ENCODE assay signal across 8 mouse cellular contexts in genomic region chr10:20031936-20032335, GRCm38 (mm10).
DNase-seq lines count a peak whose midpoint lies in the region; ATAC-seq and TF ChIP-seq lines count a peak whose summit lies in the region.

No protein-coding gene starts in this region.

- 59% methylated on average over 2 of the region's 2 CpGs for WGBS in hindbrain, postnatal 0 days
- 58% methylated on average over 2 of the region's 2 CpGs for WGBS in hindbrain, embryonic 16.5 days
- WGBS in forebrain, embryonic 11.5 days, result 88% methylated on average over 2 of the region's 2 CpGs

- TF ChIP-seq CTCF in hindbrain, postnatal 0 days (IDR thresholded peaks at IDR 0.05; ENCODE audit: low read depth), result no peak

- no peak overlapping the region for H3K4me2 ChIP-seq in hindbrain, postnatal 0 days (ENCODE audit: low read depth, low read length)
- H3K4me2 ChIP-seq in hindbrain, embryonic 16.5 days (ENCODE audit: low read length), result no peak overlapping the region
- no peak overlapping the region for H3K4me2 ChIP-seq in forebrain, embryonic 11.5 days (ENCODE audit: low read depth, low read length, severe bottlenecking)

- H3K27me3 ChIP-seq in hindbrain, postnatal 0 days (ENCODE audit: insufficient read depth, low read length), result no peaks in the 10 kb centered on the region
- H3K27me3 ChIP-seq in hindbrain, embryonic 16.5 days (replicated peaks; ENCODE audit: control insufficient read depth, insufficient read depth, low read length), result no peaks in the 10 kb centered on the region
- H3K27me3 ChIP-seq in forebrain, embryonic 11.5 days (ENCODE audit: control insufficient read depth, insufficient read depth, low read length), result no peaks in the 10 kb centered on the region

- no peak overlapping the region for H3K27ac ChIP-seq in hindbrain, postnatal 0 days
- H3K27ac ChIP-seq in hindbrain, embryonic 16.5 days (ENCODE audit: low read depth, low read length), result no peak overlapping the region
- no peak overlapping the region for H3K27ac ChIP-seq in forebrain, embryonic 11.5 days (ENCODE audit: low read depth, low read length)

- no peaks in the 10 kb centered on the region for H3K36me3 ChIP-seq in hindbrain, postnatal 0 days (ENCODE audit: insufficient read depth, low read length)
- H3K36me3 ChIP-seq in hindbrain, embryonic 16.5 days (ENCODE audit: control insufficient read depth, insufficient read depth, low read length), result no peaks in the 10 kb centered on the region
- H3K36me3 ChIP-seq in forebrain, embryonic 11.5 days (ENCODE audit: control insufficient read depth, insufficient read depth, low read length), result no peaks in the 10 kb centered on the region

- H3K9me3 ChIP-seq in hindbrain, postnatal 0 days (ENCODE audit: low read length), result no peaks in the 10 kb centered on the region
- H3K9me3 ChIP-seq in hindbrain, embryonic 16.5 days (ENCODE audit: control insufficient read depth, low read length), result no peaks in the 10 kb centered on the region
- H3K9me3 ChIP-seq in forebrain, embryonic 11.5 days (ENCODE audit: control insufficient read depth, low read length), result no peaks in the 10 kb centered on the region

- no peak for ATAC-seq in hindbrain, postnatal 0 days
- no peak for ATAC-seq in hindbrain, embryonic 16.5 days
- no peak for ATAC-seq in forebrain, embryonic 11.5 days (replicated peaks; ENCODE audit: low FRiP score)

- intact Hi-C loops in gastrocnemius, postnatal 14 days (cut with DNase I; ENCODE audit: low total_unique reads), result no loop called here

- DNase-seq in hindbrain, postnatal 0 days (ENCODE audit: low spot score), result peak; percentile 51
- DNase-seq in adrenal gland, adult 8-10 months, result peak; percentile 49
- peak; percentile 72 for DNase-seq in gastrocnemius, postnatal 14 days
- peak; percentile 96 to 97 for DNase-seq in kidney, postnatal 25 days
- DNase-seq in right cerebral cortex, postnatal 25 days, result peak; percentile 19
- DNase-seq in embryo, embryonic 10 days (ENCODE audit: low spot score), result no peak
- no peak for DNase-seq in forebrain, embryonic 11.5 days (ENCODE audit: low spot score)

- no peaks in the 10 kb centered on the region for H3K4me1 ChIP-seq in hindbrain, postnatal 0 days (ENCODE audit: insufficient read depth, low read length)
- H3K4me1 ChIP-seq in hindbrain, embryonic 16.5 days (ENCODE audit: control insufficient read depth, insufficient read depth, low read depth, low read length), result no peaks in the 10 kb centered on the region
- H3K4me1 ChIP-seq in forebrain, embryonic 11.5 days (replicated peaks; ENCODE audit: control insufficient read depth, insufficient read depth, low read length), result no peaks in the 10 kb centered on the region

- no peak overlapping the region for H3K4me3 ChIP-seq in hindbrain, postnatal 0 days (ENCODE audit: low read length)
- no peak overlapping the region for H3K4me3 ChIP-seq in hindbrain, embryonic 16.5 days (ENCODE audit: low read length)
- no peak overlapping the region for H3K4me3 ChIP-seq in forebrain, embryonic 11.5 days (ENCODE audit: low read depth, low read length)

- no peak overlapping the region for H3K9ac ChIP-seq in hindbrain, postnatal 0 days (replicated peaks; ENCODE audit: low read length)
- H3K9ac ChIP-seq in hindbrain, embryonic 16.5 days (ENCODE audit: low read depth, low read length), result no peak overlapping the region
- H3K9ac ChIP-seq in forebrain, embryonic 11.5 days (ENCODE audit: low read length), result no peak overlapping the region

Comparison
In these comparisons a context has a peak if more than half of its experiments do, and no peak if none do; other contexts are left out.
1. DNase-seq: peak in hindbrain, postnatal 0 days (single experiment), adrenal gland, adult 8-10 months (single experiment), gastrocnemius, postnatal 14 days (single experiment), kidney, postnatal 25 days (2 of 2) and right cerebral cortex, postnatal 25 days (single experiment); none in embryo, embryonic 10 days (single experiment) and forebrain, embryonic 11.5 days (single experiment).